Mouse (Mus musculus) ES-E14 (cell line): ENCODE measurements at regions not wholly inside any gene's neighbourhood (a gene's known extent, or its start where the extent isn't known, plus 50 kb on each side); places are given as distances from the start of the nearest gene placed in this dataset.

Experiments used
- CHD2 ChIP-seq: IDR thresholded peaks from 2 replicates; pipeline ENCODE4 v1.6.1; 2014; ENCODE audit warnings: mild to moderate bottlenecking, low read depth, low read length, inconsistent platforms
- HCFC1 ChIP-seq: IDR thresholded peaks from 2 replicates; pipeline ENCODE4 v1.6.1; 2012; ENCODE audit warnings: low read length, inconsistent platforms, borderline replicate concordance; ENCODE audit not compliant: insufficient read depth
- MAFK ChIP-seq: IDR thresholded peaks from 2 replicates; pipeline ENCODE4 v1.6.1; 2014; ENCODE audit warnings: mild to moderate bottlenecking, low read depth, low read length, inconsistent platforms; ENCODE audit not compliant: insufficient read depth
- ZC3H11A ChIP-seq: IDR thresholded peaks from 2 replicates; pipeline ENCODE4 v1.6.1; 2012; ENCODE audit warnings: low read depth, mild to moderate bottlenecking, inconsistent platforms, low read length, borderline replicate concordance
- ZNF384 ChIP-seq: IDR thresholded peaks from 2 replicates; pipeline ENCODE4 v1.6.1; 2012; ENCODE audit warnings: low read depth, low read length, inconsistent platforms

GRCm38 (mm10) chr1:190274911-190275310 lies 104.4 kb upstream of the Prox1 start:
- TF ChIP-seq CHD2 (no peak), ZNF384 (no peak), HCFC1 (no peak), MAFK (no peak), ZC3H11A (no peak)
